Mouse (Mus musculus): ENCODE measurements around the gene Ndrg3. TPM values are rescaled to one million over a fixed set of nuclear protein-coding genes. Genes with fewer than 3 reads are reported as not detected.

Ndrg3 gene
- polyA plus RNA-seq, 1 experiment = 29.1 TPM

DNA sequence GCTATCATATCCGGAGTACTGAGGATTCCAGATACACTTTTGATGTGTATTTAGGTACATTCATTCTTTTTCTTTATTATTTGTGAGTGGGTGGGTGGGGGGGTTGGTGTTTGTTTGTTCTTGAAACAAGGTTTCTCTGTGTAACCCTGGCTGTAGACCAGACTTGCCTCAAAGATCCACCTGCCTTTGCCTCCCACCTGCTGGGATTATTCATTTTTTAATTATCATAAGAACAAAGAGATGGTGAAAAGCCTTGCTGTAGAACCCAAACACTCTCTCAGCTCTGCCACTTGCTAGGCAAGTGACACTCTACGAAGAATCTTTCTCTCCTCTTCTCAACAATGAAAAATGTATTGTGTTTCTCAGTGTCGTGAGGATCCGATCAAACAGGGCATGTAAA is 27.4 kb upstream of the Ndrg3 start:
- Histone ChIP-seq H3K4me3 (ENCODE audit: insufficient read depth, poor library complexity, severe bottlenecking) (no peak overlapping the region), H3K36me3 (ENCODE audit: control insufficient read depth, insufficient read depth) (peaks cover 81% of the 10 kb centered on the region), H3K79me2 (ENCODE audit: control insufficient read depth, insufficient read depth) (no peaks in the 10 kb centered on the region), H3K79me3 (ENCODE audit: low read depth) (no peaks in the 10 kb centered on the region), H3K27me3 (ENCODE audit: control insufficient read depth, insufficient read depth, insufficient read length) (no peaks in the 10 kb centered on the region), H3ac (ENCODE audit: control insufficient read depth, insufficient read length, low read depth) (no peak overlapping the region)
- TF ChIP-seq USF1 (IDR thresholded peaks at IDR 0.05; ENCODE audit: low read depth) = no peak
- TF ChIP-seq MAX (IDR thresholded peaks at IDR 0.05) = no peak
- TF ChIP-seq MYOG (IDR thresholded peaks at IDR 0.05; ENCODE audit: control insufficient read depth, extremely low read depth, insufficient read length) = no peak
- TF ChIP-seq MYOD1 (IDR thresholded peaks at IDR 0.05; ENCODE audit: control insufficient read depth, insufficient read length, low read depth) = no peak
- no peak for TF ChIP-seq FOSL1 (IDR thresholded peaks at IDR 0.05; ENCODE audit: insufficient read depth, low read length, poor library complexity, severe bottlenecking)

DNA sequence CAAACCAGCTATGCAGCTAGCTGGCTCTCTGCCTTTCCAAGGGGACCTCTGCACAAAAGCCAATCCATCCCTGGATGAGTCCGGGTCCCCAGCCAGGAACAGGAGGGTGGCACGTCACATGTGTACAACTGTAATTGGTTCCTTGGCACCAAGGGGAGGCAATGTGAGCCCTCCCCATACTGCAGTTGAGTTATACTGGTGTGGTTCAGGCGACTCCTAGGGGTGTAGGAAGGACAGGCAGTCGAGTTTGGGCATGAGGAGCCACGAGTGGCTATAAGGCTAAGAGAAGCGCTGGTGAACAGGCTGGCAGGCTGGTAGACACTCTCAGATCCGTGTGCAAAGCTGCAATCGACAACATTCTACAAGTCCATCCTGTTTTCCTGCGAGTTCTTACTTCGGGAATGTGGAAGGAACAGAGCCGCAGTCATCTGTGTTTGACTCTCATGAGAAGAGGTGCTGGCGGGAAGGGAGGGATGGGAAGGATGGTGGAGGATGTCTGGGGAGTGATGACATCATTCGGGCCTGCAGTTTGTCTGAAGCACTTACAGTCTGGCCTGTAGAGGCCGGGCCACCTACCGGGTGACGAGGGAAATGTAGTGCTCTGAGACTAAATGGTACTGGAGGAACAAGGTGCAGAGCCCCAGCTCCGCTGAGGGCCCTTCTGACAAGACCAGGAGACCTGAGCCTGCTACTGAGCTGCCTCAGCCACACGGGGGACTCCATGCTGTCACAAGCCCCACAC is 24.8 kb upstream of the Ndrg3 start:
- no peak overlapping the region for H3K4me3 ChIP-seq (ENCODE audit: insufficient read depth, poor library complexity, severe bottlenecking)
- H3K79me3 ChIP-seq (ENCODE audit: low read depth) = no peaks in the 10 kb centered on the region
- H3ac ChIP-seq (ENCODE audit: control insufficient read depth, insufficient read length, low read depth) = no peak overlapping the region
- H3K79me2 ChIP-seq (ENCODE audit: control insufficient read depth, insufficient read depth) = no peaks in the 10 kb centered on the region
- TF ChIP-seq FOSL1 (IDR thresholded peaks at IDR 0.05; ENCODE audit: insufficient read depth, low read length, poor library complexity, severe bottlenecking) (no peak), CEBPB (IDR thresholded peaks at IDR 0.05; ENCODE audit: low read depth) (no peak), MYOD1 (IDR thresholded peaks at IDR 0.05; ENCODE audit: control insufficient read depth, insufficient read length, low read depth) (no peak), MAX (IDR thresholded peaks at IDR 0.05) (no peak), USF1 (IDR thresholded peaks at IDR 0.05; ENCODE audit: low read depth) (no peak), CTCF (IDR thresholded peaks at IDR 0.05; ENCODE audit: control insufficient read depth, insufficient read depth, insufficient read length) (no peak), MYOG (IDR thresholded peaks at IDR 0.05; ENCODE audit: control insufficient read depth, extremely low read depth, insufficient read length) (no peak)
- H3K27me3 ChIP-seq (ENCODE audit: control insufficient read depth, insufficient read depth, insufficient read length) = no peaks in the 10 kb centered on the region
- H3K36me3 ChIP-seq (ENCODE audit: control insufficient read depth, insufficient read depth) = peaks cover 63% of the 10 kb centered on the region

DNA sequence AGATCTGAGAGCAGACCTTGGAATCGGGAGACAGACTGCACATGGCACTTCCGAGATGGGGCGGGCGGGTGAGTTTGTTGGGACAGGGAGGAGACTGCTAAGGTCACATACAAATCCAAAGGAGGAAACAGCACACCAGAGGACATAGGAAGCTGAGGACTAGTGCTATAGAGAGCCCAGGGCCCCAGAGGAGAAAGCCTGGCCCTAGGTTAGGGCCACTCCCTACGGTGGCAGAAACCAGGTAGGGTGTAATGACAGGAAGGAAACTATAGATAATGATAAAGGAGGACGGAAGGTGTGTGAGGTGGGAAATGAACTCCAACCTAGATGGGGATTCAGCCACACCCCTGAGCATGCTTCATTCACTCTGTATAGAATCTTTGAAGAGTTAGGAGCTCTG is 20.5 kb upstream of the Ndrg3 start:
- Histone ChIP-seq H3K4me3 (ENCODE audit: insufficient read depth, poor library complexity, severe bottlenecking) (no peak overlapping the region), H3K79me3 (ENCODE audit: low read depth) (no peaks in the 10 kb centered on the region), H3K36me3 (ENCODE audit: control insufficient read depth, insufficient read depth) (peaks cover 24% of the 10 kb centered on the region), H3K27me3 (ENCODE audit: control insufficient read depth, insufficient read depth, insufficient read length) (no peaks in the 10 kb centered on the region), H3ac (ENCODE audit: control insufficient read depth, insufficient read length, low read depth) (no peak overlapping the region), H3K79me2 (ENCODE audit: control insufficient read depth, insufficient read depth) (no peaks in the 10 kb centered on the region)
- TF ChIP-seq MAX (IDR thresholded peaks at IDR 0.05) (no peak), MYOG (IDR thresholded peaks at IDR 0.05; ENCODE audit: control insufficient read depth, extremely low read depth, insufficient read length) (no peak), USF1 (IDR thresholded peaks at IDR 0.05; ENCODE audit: low read depth) (no peak), MYOD1 (IDR thresholded peaks at IDR 0.05; ENCODE audit: control insufficient read depth, insufficient read length, low read depth) (no peak), CEBPB (IDR thresholded peaks at IDR 0.05; ENCODE audit: low read depth) (no peak), FOSL1 (IDR thresholded peaks at IDR 0.05; ENCODE audit: insufficient read depth, low read length, poor library complexity, severe bottlenecking) (no peak), CTCF (IDR thresholded peaks at IDR 0.05; ENCODE audit: control insufficient read depth, insufficient read depth, insufficient read length) (no peak)

DNA sequence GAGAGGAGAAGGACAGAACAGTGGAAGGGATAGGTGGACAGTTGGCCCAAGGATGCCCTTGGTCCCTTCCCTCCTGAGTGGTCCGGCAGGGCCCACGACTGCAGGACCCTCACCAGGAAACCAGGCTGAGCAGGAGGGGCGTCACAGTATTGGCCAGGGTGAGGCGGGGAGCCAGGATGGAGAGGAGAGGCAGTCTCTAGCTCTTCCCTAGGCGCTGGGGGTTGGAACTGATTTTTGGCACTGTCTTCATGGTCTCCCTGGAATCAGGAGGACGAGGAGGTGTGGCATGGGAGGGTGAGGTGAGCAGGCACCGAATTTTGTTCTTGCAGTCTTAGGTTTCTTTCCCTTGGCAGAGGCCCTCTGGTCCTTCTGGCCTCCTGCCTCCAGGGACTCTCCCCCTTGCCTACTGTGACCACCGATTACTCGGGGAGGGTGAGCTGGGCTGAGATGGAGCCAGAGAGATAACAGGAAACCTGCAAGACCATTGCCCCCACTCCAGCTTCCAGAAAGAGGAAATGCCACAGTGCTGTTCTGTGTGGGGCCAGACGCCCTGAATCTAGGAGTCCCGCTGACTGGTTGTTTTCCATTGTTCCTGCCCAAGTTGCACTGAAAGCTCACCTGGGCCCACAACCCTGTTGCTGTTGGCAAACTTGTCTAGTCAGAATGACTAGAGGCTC is 18.9 kb upstream of the Ndrg3 start:
- Histone ChIP-seq H3K79me2 (ENCODE audit: control insufficient read depth, insufficient read depth) (peaks cover 10% of the 10 kb centered on the region), H3K36me3 (ENCODE audit: control insufficient read depth, insufficient read depth) (peaks cover 9% of the 10 kb centered on the region), H3K4me3 (ENCODE audit: insufficient read depth, poor library complexity, severe bottlenecking) (no peak overlapping the region), H3K27me3 (ENCODE audit: control insufficient read depth, insufficient read depth, insufficient read length) (no peaks in the 10 kb centered on the region), H3ac (ENCODE audit: control insufficient read depth, insufficient read length, low read depth) (no peak overlapping the region), H3K79me3 (ENCODE audit: low read depth) (peaks cover 1% of the 10 kb centered on the region)
- TF ChIP-seq MYOD1 (IDR thresholded peaks at IDR 0.05; ENCODE audit: control insufficient read depth, insufficient read length, low read depth) = no peak
- TF ChIP-seq CEBPB (IDR thresholded peaks at IDR 0.05; ENCODE audit: low read depth) = no peak
- no peak for TF ChIP-seq MYOG (IDR thresholded peaks at IDR 0.05; ENCODE audit: control insufficient read depth, extremely low read depth, insufficient read length)
- TF ChIP-seq FOSL1 (IDR thresholded peaks at IDR 0.05; ENCODE audit: insufficient read depth, low read length, poor library complexity, severe bottlenecking) = no peak
- TF ChIP-seq USF1 (IDR thresholded peaks at IDR 0.05; ENCODE audit: low read depth) = no peak
- no peak for TF ChIP-seq CTCF (IDR thresholded peaks at IDR 0.05; ENCODE audit: control insufficient read depth, insufficient read depth, insufficient read length)
- TF ChIP-seq MAX (IDR thresholded peaks at IDR 0.05) = no peak

DNA sequence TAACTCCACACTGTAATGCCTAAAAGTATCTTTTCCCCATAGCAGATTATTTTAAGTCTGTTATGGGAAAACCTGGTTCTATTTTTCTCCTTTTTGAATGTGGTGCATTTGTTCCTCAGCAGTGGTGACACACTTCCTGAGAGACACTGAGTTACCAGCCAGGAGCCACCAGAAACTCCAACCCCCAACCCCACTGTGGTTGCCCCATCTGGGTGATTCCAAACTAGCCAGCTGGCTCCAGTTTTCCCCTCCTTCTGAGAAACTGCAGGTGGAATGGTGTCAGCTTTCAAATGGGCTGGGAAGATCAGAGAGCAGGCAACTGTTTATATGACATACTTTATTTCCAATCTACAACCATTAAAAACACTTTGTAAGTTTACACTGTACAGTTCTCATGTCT is 18.3 kb upstream of the Ndrg3 start:
- Histone ChIP-seq H3K4me3 (ENCODE audit: insufficient read depth, poor library complexity, severe bottlenecking) (no peak overlapping the region), H3ac (ENCODE audit: control insufficient read depth, insufficient read length, low read depth) (no peak overlapping the region), H3K27me3 (ENCODE audit: control insufficient read depth, insufficient read depth, insufficient read length) (no peaks in the 10 kb centered on the region), H3K36me3 (ENCODE audit: control insufficient read depth, insufficient read depth) (peaks cover 11% of the 10 kb centered on the region), H3K79me2 (ENCODE audit: control insufficient read depth, insufficient read depth) (peaks cover 16% of the 10 kb centered on the region), H3K79me3 (ENCODE audit: low read depth) (peaks cover 5% of the 10 kb centered on the region)
- no peak for TF ChIP-seq CEBPB (IDR thresholded peaks at IDR 0.05; ENCODE audit: low read depth)
- TF ChIP-seq MYOD1 (IDR thresholded peaks at IDR 0.05; ENCODE audit: control insufficient read depth, insufficient read length, low read depth) = no peak
- no peak for TF ChIP-seq USF1 (IDR thresholded peaks at IDR 0.05; ENCODE audit: low read depth)
- no peak for TF ChIP-seq MAX (IDR thresholded peaks at IDR 0.05)
- TF ChIP-seq CTCF (IDR thresholded peaks at IDR 0.05; ENCODE audit: control insufficient read depth, insufficient read depth, insufficient read length) = no peak
- no peak for TF ChIP-seq MYOG (IDR thresholded peaks at IDR 0.05; ENCODE audit: control insufficient read depth, extremely low read depth, insufficient read length)
- no peak for TF ChIP-seq FOSL1 (IDR thresholded peaks at IDR 0.05; ENCODE audit: insufficient read depth, low read length, poor library complexity, severe bottlenecking)
